Mouse (Mus musculus): ENCODE measurements at regions not wholly inside any gene's neighbourhood (a gene's known extent, or its start where the extent isn't known, plus 50 kb on each side); places are given as distances from the start of the nearest gene placed in this dataset.

DNA sequence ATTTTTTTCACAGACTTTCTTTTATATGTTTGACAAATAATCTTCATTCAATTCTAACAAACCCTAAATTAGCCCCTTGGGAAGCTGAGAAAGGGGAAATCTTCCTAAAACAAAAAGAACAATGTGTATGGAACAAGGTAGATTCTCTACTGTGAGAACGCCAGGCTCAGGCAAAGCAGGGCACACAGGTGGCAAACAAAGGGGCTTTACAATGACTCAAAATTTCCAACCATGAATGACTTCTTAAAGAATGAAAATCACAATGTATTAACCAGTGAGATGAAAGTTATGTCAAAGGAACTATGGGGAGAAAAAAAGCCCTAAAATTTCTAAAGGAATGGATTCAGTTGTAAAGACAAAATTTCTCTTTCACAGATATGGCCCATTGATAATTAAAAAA, 262.3 kb downstream of the Kcnj2 start:
- no peak for TF ChIP-seq GATA1 (IDR thresholded peaks at IDR 0.05; ENCODE audit: low read length)

DNA sequence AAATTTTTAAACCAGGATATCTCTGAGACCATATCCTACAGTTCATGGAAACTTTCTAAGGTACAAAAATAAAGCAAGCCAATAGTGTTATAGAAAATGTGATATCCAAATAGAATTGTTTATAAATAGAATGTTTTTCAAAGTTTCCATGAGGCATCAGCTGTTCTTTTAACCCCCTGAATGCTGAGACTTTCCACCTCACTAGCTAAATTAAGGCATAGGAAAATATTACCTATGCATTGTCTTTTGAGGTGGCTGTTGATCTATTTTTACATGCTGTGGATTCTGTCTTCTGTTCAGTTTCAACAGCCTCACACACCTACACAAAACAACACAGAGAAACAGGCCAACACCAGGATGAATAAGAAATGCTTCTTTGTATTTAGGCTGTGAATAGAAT, 265.6 kb downstream of the Kcnj2 start:
- TF ChIP-seq GATA1 (IDR thresholded peaks at IDR 0.05; ENCODE audit: low read length), result no peak

DNA sequence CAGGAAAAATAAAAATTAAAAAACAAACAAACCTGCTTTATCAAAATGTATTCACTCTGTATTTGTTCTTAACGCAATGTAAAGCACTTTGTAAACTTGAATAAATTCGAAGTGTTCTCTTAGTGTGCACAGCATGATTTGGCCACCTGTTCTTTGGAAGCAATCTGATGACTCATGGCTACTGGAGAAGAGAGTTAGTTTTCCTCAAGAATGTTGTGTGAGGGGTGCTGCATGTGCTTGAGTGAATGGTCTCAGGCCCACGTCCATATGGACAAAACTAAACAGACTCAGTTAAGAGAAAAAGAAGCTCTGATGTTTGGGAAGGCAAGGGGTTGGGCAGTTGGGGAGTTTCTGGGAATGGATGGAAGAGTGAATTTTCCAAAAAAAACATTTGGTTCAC, 267.1 kb downstream of the Kcnj2 start:
- TF ChIP-seq GATA1 (IDR thresholded peaks at IDR 0.05; ENCODE audit: low read length), result no peak

DNA sequence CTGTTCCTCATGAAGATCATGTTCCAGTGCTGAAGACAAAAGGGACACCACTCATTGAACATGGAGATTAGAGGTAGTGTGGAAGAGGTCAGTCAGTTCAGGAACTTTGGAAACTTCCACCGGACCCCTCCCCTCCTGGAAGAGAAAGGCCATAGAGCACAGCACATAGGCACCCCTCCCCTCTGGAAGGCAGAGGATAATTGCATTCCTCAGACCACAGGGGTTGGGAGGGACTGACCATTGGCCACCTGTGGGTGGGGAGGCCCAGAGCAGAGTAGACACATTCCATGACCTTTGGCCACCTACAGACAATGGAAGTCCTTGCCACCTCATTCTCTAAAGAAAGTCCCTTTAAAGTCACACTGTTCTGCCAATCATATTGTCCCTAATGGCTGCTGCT, 281.6 kb downstream of the Kcnj2 start:
- no peak for TF ChIP-seq GATA1 (IDR thresholded peaks at IDR 0.05; ENCODE audit: low read length)

GRCm38 (mm10) chr11:111350028-111350427, 284.1 kb downstream of the Kcnj2 start:
- no peak for TF ChIP-seq GATA1 (IDR thresholded peaks at IDR 0.05; ENCODE audit: low read length)

- no peak for TF ChIP-seq GATA1 (IDR thresholded peaks at IDR 0.05; ENCODE audit: low read length)
These were observed 297.4 kb downstream of the Kcnj2 start for GRCm38 (mm10) chr11:111363363-111363762.

GRCm38 (mm10) chr11:111377165-111377564, 311.2 kb downstream of the Kcnj2 start:
- TF ChIP-seq GATA1 (IDR thresholded peaks at IDR 0.05; ENCODE audit: low read length), result no peak

GRCm38 (mm10) chr11:111379842-111380241, 313.9 kb downstream of the Kcnj2 start:
- no peak for TF ChIP-seq GATA1 (IDR thresholded peaks at IDR 0.05; ENCODE audit: low read length)

DNA sequence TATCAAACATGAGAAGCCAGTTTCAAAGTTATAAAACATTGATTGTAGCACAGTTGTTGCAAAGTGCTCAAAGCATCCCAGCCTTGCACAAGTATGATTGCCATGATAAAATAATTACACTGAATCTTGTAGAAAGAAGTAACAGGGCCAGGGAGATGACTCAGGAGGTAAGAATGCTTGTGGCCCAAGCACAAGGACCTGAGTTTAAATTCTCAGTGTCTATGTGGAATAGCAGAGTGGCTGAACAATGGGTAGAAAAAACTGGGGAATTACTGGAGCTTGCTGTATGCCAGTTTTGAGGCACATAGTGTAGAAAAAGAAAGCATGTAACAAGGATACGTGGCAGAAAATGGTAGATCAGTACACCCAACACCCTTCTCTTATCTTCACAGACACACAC, 332.7 kb downstream of the Kcnj2 start:
- no peak for TF ChIP-seq GATA1 (IDR thresholded peaks at IDR 0.05; ENCODE audit: low read length)

GRCm38 (mm10) chr11:111409266-111409665, 343.3 kb downstream of the Kcnj2 start:
- no peak for TF ChIP-seq GATA1 (IDR thresholded peaks at IDR 0.05; ENCODE audit: low read length)

DNA sequence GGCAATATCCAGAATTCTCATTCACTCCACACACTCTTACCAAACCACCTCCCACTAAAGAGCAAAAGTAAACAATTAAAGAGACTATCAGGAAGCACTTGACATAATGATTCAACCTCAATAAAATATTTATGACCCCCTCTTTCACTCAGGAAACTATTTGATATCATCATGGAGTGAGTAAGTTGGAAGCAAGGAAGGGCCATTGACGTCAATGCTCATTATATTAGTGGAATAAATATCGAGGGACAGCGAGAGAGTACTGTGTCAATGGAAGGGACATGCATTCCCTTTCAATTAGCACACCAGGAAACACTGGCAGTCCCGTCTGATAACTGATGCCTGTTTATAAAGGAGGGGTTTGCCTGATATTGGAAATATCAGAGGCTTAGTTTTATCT, 358.9 kb downstream of the Kcnj2 start:
- no peak for TF ChIP-seq GATA1 (IDR thresholded peaks at IDR 0.05; ENCODE audit: low read length)

GRCm38 (mm10) chr11:111426715-111427114, 360.8 kb downstream of the Kcnj2 start:
- no peak for TF ChIP-seq GATA1 (IDR thresholded peaks at IDR 0.05; ENCODE audit: low read length)

DNA sequence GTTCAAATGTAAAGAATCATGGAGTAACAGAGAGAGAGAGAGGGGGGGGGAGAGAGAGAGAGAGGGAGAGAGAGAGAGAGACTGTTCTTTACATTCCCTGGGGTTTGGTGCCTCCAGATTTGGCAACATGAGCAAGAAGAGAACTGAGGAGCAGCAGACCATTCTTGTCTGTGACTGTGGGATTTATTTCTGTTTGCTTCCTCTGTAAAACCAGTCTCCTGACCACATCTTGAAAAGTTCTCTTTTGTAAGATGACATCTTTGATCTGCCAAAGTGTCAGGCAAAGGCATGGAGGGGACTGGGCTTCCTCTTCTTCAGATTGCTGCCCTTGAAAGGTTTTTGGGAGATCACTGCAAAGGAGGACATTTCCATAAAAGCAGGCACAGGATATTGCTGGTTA, 376.3 kb downstream of the Kcnj2 start:
- no peak for TF ChIP-seq GATA1 (IDR thresholded peaks at IDR 0.05; ENCODE audit: low read length)

DNA sequence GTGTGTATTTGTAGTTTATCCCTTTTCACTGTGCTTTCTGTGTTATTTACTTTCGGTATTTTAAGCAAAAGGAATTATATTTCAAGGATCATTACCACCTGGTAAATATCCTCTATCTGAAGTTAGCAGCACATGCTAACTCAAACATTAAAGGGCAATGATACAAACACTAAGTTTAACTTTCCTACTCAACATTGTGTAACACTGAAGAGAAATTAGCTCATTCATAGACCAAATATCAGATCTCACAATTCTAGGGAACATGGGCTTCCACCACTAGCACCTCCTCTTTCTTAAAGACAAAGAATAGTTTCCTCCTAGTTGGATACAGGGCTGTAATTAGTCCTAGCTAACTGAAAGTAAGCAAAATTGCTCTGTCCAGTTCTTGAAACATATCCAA, 377.4 kb downstream of the Kcnj2 start:
- TF ChIP-seq GATA1 (IDR thresholded peaks at IDR 0.05; ENCODE audit: low read length), result no peak

DNA sequence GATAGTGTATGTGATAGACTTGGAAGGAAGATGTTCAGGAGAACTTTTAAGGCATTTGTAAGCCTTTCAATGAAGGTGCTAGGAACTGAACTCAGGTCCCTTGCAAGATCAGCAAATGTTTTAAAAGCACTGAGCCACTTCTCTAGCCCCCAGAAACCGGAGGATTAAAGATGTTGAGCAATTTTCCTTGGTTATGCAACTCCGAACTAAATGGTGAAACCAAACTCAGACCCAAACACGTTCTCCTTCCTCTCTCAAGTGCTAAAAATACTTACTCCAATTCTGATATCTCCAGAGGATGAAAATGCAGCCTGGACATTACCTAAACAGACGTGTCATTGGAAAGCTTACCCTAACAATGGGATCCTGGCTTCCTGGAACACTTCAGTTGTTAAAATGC, 378.8 kb downstream of the Kcnj2 start:
- TF ChIP-seq GATA1 (IDR thresholded peaks at IDR 0.05; ENCODE audit: low read length), result no peak

- TF ChIP-seq GATA1 (IDR thresholded peaks at IDR 0.05; ENCODE audit: low read length), result no peak
These were observed 379.8 kb downstream of the Kcnj2 start for GRCm38 (mm10) chr11:111445764-111446163.

DNA sequence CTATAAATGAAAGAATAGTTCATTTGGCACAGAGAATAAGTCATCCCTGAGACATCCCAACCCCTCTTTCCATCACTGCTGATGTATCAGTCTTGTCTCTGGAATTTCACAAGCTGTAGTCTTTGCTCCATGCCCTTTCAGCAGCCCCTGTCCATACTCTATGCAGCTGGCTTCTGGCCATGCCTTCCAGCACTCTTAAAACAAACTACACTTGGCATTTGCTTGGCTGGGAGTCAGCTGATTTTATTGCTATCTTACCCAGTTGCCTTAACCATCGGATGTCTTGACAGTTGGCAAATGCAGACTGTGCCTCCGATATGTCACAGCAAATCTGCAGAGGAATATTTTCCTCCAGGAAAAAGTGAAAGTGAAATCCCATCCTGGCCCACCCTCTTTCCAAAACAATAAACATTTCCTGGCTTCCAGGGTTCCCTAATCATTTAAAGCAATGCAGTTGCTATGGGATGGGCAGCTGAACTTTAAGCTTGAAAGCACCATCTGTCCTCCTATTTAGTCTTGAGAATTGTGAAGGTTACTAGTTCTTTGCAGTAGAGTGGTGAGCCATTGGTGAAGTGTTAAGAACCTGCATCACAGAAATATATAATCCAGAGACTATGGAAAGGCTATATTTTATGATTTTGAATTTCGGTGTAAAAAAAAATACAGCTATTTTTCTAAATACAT, 385.0 kb downstream of the Kcnj2 start:
- no peak for TF ChIP-seq GATA1 (IDR thresholded peaks at IDR 0.05; ENCODE audit: low read length)

- TF ChIP-seq GATA1 (IDR thresholded peaks at IDR 0.05; ENCODE audit: low read length), result no peak
These were observed 394.1 kb downstream of the Kcnj2 start for GRCm38 (mm10) chr11:111460046-111460445.

Data from G1E-ER4 (cell line).